Mouse (Mus musculus) CH12.LX (cell line): Measurements from ENCODE around the gene Serpine2. TPM values are rescaled to one million over a fixed set of nuclear protein-coding genes. Genes with fewer than 3 reads are reported as not detected.

Source experiments
- DNase-seq: peaks from one replicate; pipeline ENCODE4 v3.0.0-alpha.2; 2013; ENCODE audit errors: extremely low read depth
- H3K27ac ChIP-seq: 2 replicates; pipeline ENCODE4 v1.5.1; 2012; ENCODE audit warnings: low read depth, mild to moderate bottlenecking, control low read depth, moderate library complexity; ENCODE audit not compliant: insufficient read depth
- H3K27me3 ChIP-seq: replicated peaks from 2 replicates; pipeline ENCODE3; 2012; ENCODE audit warnings: inconsistent platforms
- H3K36me3 ChIP-seq, 2 experiments: replicated peaks in 1 of 2; 2 replicates each; pipeline versions ENCODE3 to v1.6.1; 2012; ENCODE audit warnings: inconsistent platforms in 1 of 2, low read length in 1 of 2, mild to moderate bottlenecking in 1 of 2, mixed read lengths in 1 of 2, moderate library complexity in 1 of 2; ENCODE audit not compliant: control insufficient read depth in 1 of 2, insufficient read depth in 1 of 2
- H3K4me1 ChIP-seq, 2 experiments: 2 replicates each; pipeline ENCODE4 v1.6.1; 2012; ENCODE audit warnings: inconsistent platforms in 1 of 2, moderate library complexity in 1 of 2; ENCODE audit not compliant: insufficient read depth in 2 of 2, control insufficient read depth in 1 of 2
- H3K4me2 ChIP-seq: 2 replicates; pipeline ENCODE4 v1.6.1; 2012; ENCODE audit warnings: low read depth, mild to moderate bottlenecking, control low read depth; ENCODE audit not compliant: poor library complexity, insufficient read depth, severe bottlenecking
- H3K4me3 ChIP-seq, 3 experiments: fragments of 150-350 bp in 1 of 3; sonication (generic) in 1 of 3; replicated peaks in 1 of 3; 2 replicates each; pipeline versions ENCODE3 to v1.5.1; 2011 to 2012; ENCODE audit warnings: low read depth in 2 of 3, low read length in 2 of 3, mild to moderate bottlenecking in 2 of 3, moderate library complexity in 2 of 3, control low read depth in 1 of 3, improper control_type of control experiment in 1 of 3, inconsistent platforms in 1 of 3, mixed read lengths in 1 of 3; ENCODE audit not compliant: poor library complexity in 1 of 3
- H3K79me2 ChIP-seq: replicated peaks from 2 replicates; pipeline ENCODE4 v1.6.1; 2012; ENCODE audit warnings: mild to moderate bottlenecking, moderate library complexity; ENCODE audit not compliant: control insufficient read depth, poor library complexity, insufficient read depth, severe bottlenecking; ENCODE audit errors: extremely low read depth
- H3K9ac ChIP-seq: 2 replicates; pipeline ENCODE4 v1.6.1; 2012; ENCODE audit warnings: low read depth, mild to moderate bottlenecking, control low read depth, moderate library complexity; ENCODE audit not compliant: insufficient read depth
- H3K9me3 ChIP-seq: replicated peaks from 2 replicates; pipeline ENCODE3; 2012; ENCODE audit warnings: low read length, inconsistent platforms, mixed read lengths
- BHLHE40 ChIP-seq: IDR thresholded peaks from 2 replicates; pipeline ENCODE4 v1.6.1; 2011; ENCODE audit warnings: mild to moderate bottlenecking, low read depth, low read length, improper control_type of control experiment
- CHD2 ChIP-seq: IDR thresholded peaks from 2 replicates; pipeline ENCODE4 v1.6.1; 2011; ENCODE audit warnings: low read length, improper control_type of control experiment
- E2F4 ChIP-seq: IDR thresholded peaks from 2 replicates; pipeline ENCODE4 v1.6.1; 2011; ENCODE audit warnings: low read depth, low read length, improper control_type of control experiment; ENCODE audit not compliant: insufficient replicate concordance
- ELF1 ChIP-seq: IDR thresholded peaks from 2 replicates; pipeline ENCODE4 v1.6.1; 2014; ENCODE audit warnings: low read depth, mild to moderate bottlenecking, inconsistent platforms, low read length, improper control_type of control experiment
- EP300 ChIP-seq: IDR thresholded peaks from 2 replicates; pipeline ENCODE4 v1.6.1; 2011; ENCODE audit warnings: low read length, improper control_type of control experiment
- ETS1 ChIP-seq: conservative IDR thresholded peaks from 2 replicates; pipeline ENCODE4 v1.6.1; 2012; ENCODE audit warnings: low read depth, mild to moderate bottlenecking, inconsistent platforms, low read length, improper control_type of control experiment, moderate library complexity
- GABPA ChIP-seq: IDR thresholded peaks from 2 replicates; pipeline ENCODE4 v1.6.1; 2012; ENCODE audit warnings: low read depth, low read length, improper control_type of control experiment, inconsistent platforms; ENCODE audit not compliant: insufficient replicate concordance
- HCFC1 ChIP-seq: IDR thresholded peaks from 2 replicates; pipeline ENCODE4 v1.6.1; 2012; ENCODE audit warnings: low read depth, mild to moderate bottlenecking, inconsistent platforms, low read length, improper control_type of control experiment
- JUN ChIP-seq: IDR thresholded peaks from 2 replicates; pipeline ENCODE4 v1.6.1; 2011; ENCODE audit warnings: low read depth, mild to moderate bottlenecking, low read length, improper control_type of control experiment, moderate library complexity; ENCODE audit not compliant: insufficient read depth
- JUND ChIP-seq: conservative IDR thresholded peaks from 2 replicates; pipeline ENCODE4 v1.6.1; 2011; ENCODE audit warnings: low read depth, low read length, improper control_type of control experiment
- KAT2A ChIP-seq: IDR thresholded peaks from 2 replicates; pipeline ENCODE4 v1.6.1; 2012; ENCODE audit warnings: low read length, improper control_type of control experiment, inconsistent platforms; ENCODE audit not compliant: insufficient replicate concordance
- MAFK ChIP-seq: IDR thresholded peaks from 2 replicates; pipeline ENCODE4 v1.6.1; 2011; ENCODE audit warnings: low read length, improper control_type of control experiment; ENCODE audit not compliant: insufficient replicate concordance
- MAX ChIP-seq: IDR thresholded peaks from 2 replicates; pipeline ENCODE4 v1.6.1; 2011; ENCODE audit warnings: low read length, improper control_type of control experiment
- MEF2A ChIP-seq: IDR thresholded peaks from 2 replicates; pipeline ENCODE4 v1.6.1; 2014; ENCODE audit warnings: low read depth, mild to moderate bottlenecking, inconsistent platforms, low read length, improper control_type of control experiment, borderline replicate concordance
- NELFE ChIP-seq: IDR thresholded peaks from 2 replicates; pipeline ENCODE4 v1.6.1; 2011; ENCODE audit warnings: low read depth, low read length, improper control_type of control experiment
- NRF1 ChIP-seq: IDR thresholded peaks from 2 replicates; pipeline ENCODE4 v1.6.1; 2014; ENCODE audit warnings: low read depth, mild to moderate bottlenecking, inconsistent platforms, low read length, improper control_type of control experiment, moderate library complexity
- PAX5 ChIP-seq: IDR thresholded peaks from 2 replicates; pipeline ENCODE4 v1.6.1; 2012; ENCODE audit warnings: low read length, inconsistent platforms, mixed read lengths
- POLR2A ChIP-seq: IDR thresholded peaks from 2 replicates; pipeline ENCODE4 v1.6.1; 2011; ENCODE audit warnings: low read depth, mild to moderate bottlenecking, improper control_type of control experiment, low read length
- POLR2AphosphoS2 ChIP-seq: IDR thresholded peaks from 2 replicates; pipeline ENCODE4 v1.6.1; 2011; ENCODE audit warnings: low read depth, low read length, improper control_type of control experiment
- RCOR1 ChIP-seq: conservative IDR thresholded peaks from 2 replicates; pipeline ENCODE4 v1.6.1; 2012; ENCODE audit warnings: low read depth, mild to moderate bottlenecking, inconsistent platforms, low read length, improper control_type of control experiment
- SIN3A ChIP-seq: IDR thresholded peaks from 2 replicates; pipeline ENCODE4 v1.6.1; 2012; ENCODE audit warnings: low read length, improper control_type of control experiment, inconsistent platforms
- TBP ChIP-seq: conservative IDR thresholded peaks from 2 replicates; pipeline ENCODE4 v1.6.1; 2011; ENCODE audit warnings: low read depth, low read length, improper control_type of control experiment
- TCF12 ChIP-seq: IDR thresholded peaks from 2 replicates; pipeline ENCODE4 v1.6.1; 2014; ENCODE audit warnings: low read depth, mild to moderate bottlenecking, inconsistent platforms, low read length, improper control_type of control experiment
- UBTF ChIP-seq: IDR thresholded peaks from 2 replicates; pipeline ENCODE4 v1.6.1; 2012; ENCODE audit warnings: low read depth, mild to moderate bottlenecking, inconsistent platforms, low read length, improper control_type of control experiment, moderate library complexity
- USF1 ChIP-seq: IDR thresholded peaks from 2 replicates; pipeline ENCODE4 v1.6.1; 2014; ENCODE audit warnings: low read depth, mild to moderate bottlenecking, inconsistent platforms, low read length, improper control_type of control experiment
- USF2 ChIP-seq: conservative IDR thresholded peaks from 2 replicates; pipeline ENCODE4 v1.6.1; 2011; ENCODE audit warnings: low read depth, low read length, improper control_type of control experiment
- ZKSCAN1 ChIP-seq: IDR thresholded peaks from 2 replicates; pipeline ENCODE4 v1.6.1; 2012; ENCODE audit warnings: low read depth, inconsistent platforms, low read length, improper control_type of control experiment, borderline replicate concordance
- ZMIZ1 ChIP-seq: IDR thresholded peaks from 2 replicates; pipeline ENCODE4 v1.6.1; 2012; ENCODE audit warnings: low read depth, mild to moderate bottlenecking, inconsistent platforms, low read length, improper control_type of control experiment
- dilution Hi-C: fragments of 300-500 bp; cut with MboI; formaldehyde crosslinking; loops from 2 replicates; pipeline ENCODE4 v1.14.3; 2020; ENCODE audit warnings: low sequenced_read_pairs; ENCODE audit not compliant: extremely low pct_unique_long_range_greater_than_20kb, extremely low pct_ligation_motif_present
- in situ Hi-C: fragments of 300-500 bp; cut with MboI; formaldehyde crosslinking; loops from 3 replicates; pipeline ENCODE4 v1.14.3; 2019; ENCODE audit warnings: low sequenced_read_pairs, low pct_ligation_motif_present, low pct_unique_long_range_greater_than_20kb, mixed read lengths
- polyA plus RNA-seq: library from polyadenylated mRNA; unstranded; fragments of >175 nt; gene quantifications from 2 replicates; pipeline ENCODE4 v1.2.1, GENCODE M21; 2012; ENCODE audit warnings: low read depth; ENCODE audit not compliant: insufficient read length
- total RNA-seq, 2 experiments: library from RNA; depleted of rRNA; stranded (reverse); fragments of 300-350 nt in 1 of 2; fragments of >200 nt in 1 of 2; gene quantifications; 2 replicates each; pipeline ENCODE4 v1.2.3; 2012 to 2014

Gene Serpine2
- total and polyA plus RNA-seq, 3 experiments: 14.8 to 17.3 (median 15.1) TPM

DNA sequence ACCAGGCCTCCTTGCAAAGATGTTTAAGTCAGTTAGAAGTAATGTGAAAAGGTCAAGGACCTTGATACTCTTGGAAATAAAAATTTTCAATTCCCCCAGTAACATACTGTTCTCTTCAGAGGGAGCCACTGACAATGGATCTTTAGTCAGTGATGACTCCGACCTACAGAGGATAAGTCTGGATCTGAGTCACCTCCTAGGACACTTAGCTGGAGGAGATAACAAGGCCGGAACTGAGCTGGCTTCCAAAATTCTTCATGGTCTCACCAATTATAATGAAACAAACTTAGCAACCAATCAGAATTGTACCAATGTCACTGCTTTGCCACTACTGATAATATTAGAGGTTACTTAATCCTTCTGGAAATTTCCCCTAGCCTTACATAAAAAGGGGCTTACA is 96.9 kb downstream of the Serpine2 start:
- Histone ChIP-seq H3K9ac (no peak overlapping the region), H3K27ac (no peak overlapping the region), H3K36me3 (peaks cover 0 to 2% of the 10 kb centered on the region in 2 experiments), H3K4me1 (peaks cover 12 to 64% of the 10 kb centered on the region in 2 experiments), H3K27me3 (no peaks in the 10 kb centered on the region), H3K9me3 (no peaks in the 10 kb centered on the region), H3K4me2 (no peak overlapping the region), H3K4me3 (no peak overlapping the region), H3K79me2 (peaks cover 21% of the 10 kb centered on the region)
- DNase-seq: no peak
- TF ChIP-seq POLR2AphosphoS2 (no peak), SIN3A (no peak), NRF1 (no peak), JUND (no peak), ZMIZ1 (no peak), NELFE (no peak), MAX (no peak), JUN (no peak), TCF12 (no peak), ELF1 (no peak), USF2 (no peak)
- dilution Hi-C loops: no loop called here
- in situ Hi-C loops: loop anchor here (25.0 kb wide), 1 partner anchor 723 kb away; no protein-coding TSS in a partner anchor

DNA sequence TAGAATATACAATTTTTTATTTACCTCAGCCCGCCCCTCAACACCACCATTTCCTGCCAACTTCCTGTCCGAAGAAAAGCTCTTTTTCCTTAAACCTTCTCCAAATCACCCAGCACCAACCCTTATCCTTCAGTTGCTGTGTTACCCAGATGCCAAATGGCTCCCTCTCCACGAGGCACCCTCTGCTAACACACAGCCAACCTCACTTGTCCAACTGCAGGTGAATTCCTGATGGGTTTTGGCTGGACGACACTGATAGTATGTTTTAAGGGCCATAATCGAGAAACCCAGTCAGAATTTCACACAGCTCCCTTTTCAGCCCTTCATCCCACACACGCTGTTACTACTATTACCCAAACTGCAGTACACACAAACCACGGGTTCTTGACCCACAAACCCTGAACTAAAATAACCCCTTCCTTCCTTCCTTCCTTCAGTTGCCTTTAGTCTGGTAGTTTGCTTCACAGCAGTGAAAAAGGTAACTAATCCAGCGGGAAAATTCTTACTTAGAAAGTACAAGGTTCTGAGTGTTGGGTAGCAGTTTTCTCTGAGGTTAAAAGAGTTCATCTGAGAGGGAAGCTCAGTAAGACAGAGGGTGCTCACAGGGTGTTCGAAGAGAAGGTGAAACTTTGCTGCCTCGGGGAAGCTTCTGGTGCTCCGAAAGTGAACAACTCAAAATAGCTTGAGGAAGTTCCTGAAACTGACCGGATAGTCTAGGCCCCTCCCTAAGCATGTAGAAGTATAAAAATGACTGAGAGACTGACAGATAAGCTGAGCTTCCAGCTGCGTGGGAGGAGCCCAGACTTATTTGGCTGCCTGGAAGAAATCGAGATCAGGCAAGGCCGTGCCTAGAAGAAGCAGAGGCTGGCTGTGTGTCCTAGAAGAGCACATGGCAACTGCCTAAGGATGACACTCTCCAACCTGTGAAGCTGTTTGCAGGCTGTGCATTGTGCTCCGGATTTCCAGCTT is 98.4 kb downstream of the Serpine2 start:
- H3K9ac ChIP-seq: 0 out of 2 replicates have a peak overlapping the region, but pooled peaks have one; percentile 11
- dilution Hi-C loops: no loop called here
- H3K4me1 ChIP-seq: peaks cover 12 to 64% of the 10 kb centered on the region in 2 experiments
- in situ Hi-C loops: loop anchor here (25.0 kb wide), 1 partner anchor 725 kb away; no protein-coding TSS in a partner anchor
- peak overlapping the region; percentile 3 to 99 (median 17) for H3K4me3 ChIP-seq
- H3K4me2 ChIP-seq: peak overlapping the region; percentile 62
- H3K9me3 ChIP-seq: no peaks in the 10 kb centered on the region
- peaks cover 0 to 7% of the 10 kb centered on the region in 2 experiments for H3K36me3 ChIP-seq
- DNase-seq: peak; percentile 86
- peaks cover 29% of the 10 kb centered on the region for H3K79me2 ChIP-seq
- H3K27me3 ChIP-seq: no peaks in the 10 kb centered on the region
- peak overlapping the region; percentile 71 for H3K27ac ChIP-seq
- no peak for TF ChIP-seq POLR2AphosphoS2
- no peak for TF ChIP-seq HCFC1
- peak; percentile 78; the same call in 1 of the 2 replicates for TF ChIP-seq MEF2A
- TF ChIP-seq BHLHE40: no peak
- TF ChIP-seq E2F4: no peak
- no peak for TF ChIP-seq PAX5
- TF ChIP-seq NRF1: no peak
- no peak for TF ChIP-seq NELFE
- no peak for TF ChIP-seq USF1
- no peak for TF ChIP-seq KAT2A
- no peak for TF ChIP-seq ZMIZ1
- no peak for TF ChIP-seq RCOR1
- TF ChIP-seq TBP: 0 out of 2 replicates have a peak, but pooled peaks have one; percentile 56
- TF ChIP-seq MAFK: no peak
- TF ChIP-seq ELF1: no peak
- TF ChIP-seq JUND: no peak
- no peak for TF ChIP-seq USF2
- TF ChIP-seq GABPA: no peak
- TF ChIP-seq UBTF: no peak
- no peak for TF ChIP-seq EP300
- peak; percentile 47 for TF ChIP-seq POLR2A
- TF ChIP-seq CHD2: no peak; the same call in 1 of the 2 replicates
- no peak; the same call in 1 of the 2 replicates for TF ChIP-seq SIN3A
- no peak; the same call in 1 of the 2 replicates for TF ChIP-seq TCF12
- no peak for TF ChIP-seq ZKSCAN1
- TF ChIP-seq ETS1: no peak; the same call in 1 of the 2 replicates
